Mouse (Mus musculus): ENCODE data around the gene Gsg1. TPM values are rescaled to one million over a fixed set of nuclear protein-coding genes. Genes with fewer than 3 reads are reported as not detected.

Gene Gsg1
- total and polyA plus RNA-seq, 3 experiments, result not detected

DNA sequence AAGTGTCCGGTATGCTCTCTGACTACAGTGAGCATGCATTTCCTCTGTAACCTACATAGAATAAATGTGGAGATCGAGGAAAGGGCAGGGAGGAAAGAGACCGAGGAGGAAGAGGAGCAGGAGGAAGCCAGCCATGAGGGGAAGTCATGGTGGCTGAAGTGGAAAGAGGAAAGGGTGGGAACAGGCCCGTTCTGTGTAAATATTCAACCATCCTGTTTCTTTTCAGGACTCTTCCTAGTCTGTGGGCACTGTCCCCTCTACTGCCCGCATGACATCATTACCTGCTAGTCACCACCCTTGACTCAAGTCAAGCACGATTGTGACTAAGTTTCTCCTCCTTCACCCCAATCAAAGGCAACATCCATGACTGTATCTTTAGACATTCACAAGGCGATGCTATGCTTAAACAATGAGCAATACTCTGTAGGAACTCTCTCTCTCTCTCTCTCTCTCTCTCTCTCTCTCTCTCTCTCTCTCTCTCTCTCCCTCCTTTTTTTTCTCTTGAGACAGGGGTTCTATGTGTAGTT is 44.9 kb upstream of the Gsg1 start:
- H3K27me3 ChIP-seq (ENCODE audit: control insufficient read depth in 1 of 2, insufficient read depth in 2 of 2, low read length in 2 of 2), result no peaks in the 10 kb centered on the region
- H3K4me3 ChIP-seq (ENCODE audit: control insufficient read depth in 1 of 2, insufficient read depth in 1 of 2, low read depth in 2 of 2, low read length in 2 of 2), result no peak overlapping the region
- no peak for DNase-seq (ENCODE audit: low read depth, low spot score)
- H3K9ac ChIP-seq (ENCODE audit: control insufficient read depth, low read depth, low read length, poor library complexity, severe bottlenecking), result no peak overlapping the region
- peaks cover 0 to 6% of the 10 kb centered on the region in 2 experiments; a peak in 1 of 4 replicates for H3K4me1 ChIP-seq (ENCODE audit: control insufficient read depth in 1 of 2, insufficient read depth in 2 of 2, low read length in 2 of 2)
- no peak overlapping the region for H3K27ac ChIP-seq (ENCODE audit: control insufficient read depth, low read depth, low read length)
- TF ChIP-seq MYB (IDR thresholded peaks at IDR 0.05; ENCODE audit: low read depth, low read length) (no peak), EP300 (IDR thresholded peaks at IDR 0.05; ENCODE audit: low read depth in 1 of 2, low read length in 2 of 2) (no peak), HCFC1 (IDR thresholded peaks at IDR 0.05; ENCODE audit: low read depth, low read length) (no peak), ZNF384 (IDR thresholded peaks at IDR 0.05; ENCODE audit: low read depth, low read length) (no peak), RCOR1 (IDR thresholded peaks at IDR 0.05; ENCODE audit: low read depth, low read length) (no peak), MAZ (IDR thresholded peaks at IDR 0.05; ENCODE audit: low read depth, low read length) (no peak), UBTF (IDR thresholded peaks at IDR 0.05; ENCODE audit: borderline replicate concordance, insufficient read depth, low read depth, low read length) (no peak), NELFE (IDR thresholded peaks at IDR 0.05; ENCODE audit: low read depth, low read length) (no peak), ELF1 (IDR thresholded peaks at IDR 0.05; ENCODE audit: low read depth, low read length) (no peak), USF2 (IDR thresholded peaks at IDR 0.05; ENCODE audit: borderline replicate concordance in 1 of 2, insufficient read depth in 1 of 2, low read depth in 1 of 2, low read length in 2 of 2) (no peak), ZKSCAN1 (IDR thresholded peaks at IDR 0.05; ENCODE audit: low read depth, low read length) (no peak), NRF1 (IDR thresholded peaks at IDR 0.05; ENCODE audit: insufficient read depth, low read depth, low read length, poor library complexity, severe bottlenecking) (no peak), MAFK (IDR thresholded peaks at IDR 0.05; ENCODE audit: borderline replicate concordance, low read depth, low read length) (no peak), TCF12 (IDR thresholded peaks at IDR 0.05; ENCODE audit: low read depth, low read length) (no peak), MAX (IDR thresholded peaks at IDR 0.05; ENCODE audit: low read length) (no peak)
- H3K9me3 ChIP-seq (replicated peaks; ENCODE audit: insufficient read depth, low read length), result no peaks in the 10 kb centered on the region
- H3K36me3 ChIP-seq (ENCODE audit: control insufficient read depth in 1 of 2, insufficient read depth in 2 of 2, low read length in 2 of 2), result peaks cover 0 to 4% of the 10 kb centered on the region in 2 experiments; a peak in 1 of 4 replicates
- H3K79me2 ChIP-seq (ENCODE audit: control insufficient read depth, insufficient read depth, low read length, poor library complexity), result no peaks in the 10 kb centered on the region; the same call in 1 of the 2 replicates

DNA sequence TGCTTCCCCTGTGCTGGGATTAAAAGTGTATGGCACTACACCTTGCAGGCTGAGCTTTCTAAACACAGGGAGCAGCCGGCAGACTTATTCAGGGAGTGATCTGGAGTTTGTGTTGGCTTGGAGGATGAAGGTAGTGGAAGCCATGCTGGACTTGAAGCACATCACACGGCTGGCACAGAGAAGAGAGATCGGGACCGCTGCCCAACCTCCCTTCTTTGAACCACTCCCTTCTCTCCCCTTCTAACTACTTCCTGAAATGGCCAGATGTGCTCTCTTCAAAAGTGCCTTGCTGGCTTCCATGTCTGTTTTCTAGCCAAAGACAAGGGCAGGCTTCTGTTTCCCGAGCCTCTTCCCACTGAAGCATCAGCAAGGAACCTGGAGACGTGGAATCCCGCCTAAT is 43.4 kb upstream of the Gsg1 start:
- no peaks in the 10 kb centered on the region; the same call in 1 of the 2 replicates for H3K79me2 ChIP-seq (ENCODE audit: control insufficient read depth, insufficient read depth, low read length, poor library complexity)
- no peak overlapping the region for H3K27ac ChIP-seq (ENCODE audit: control insufficient read depth, low read depth, low read length)
- no peaks in the 10 kb centered on the region for H3K9me3 ChIP-seq (replicated peaks; ENCODE audit: insufficient read depth, low read length)
- TF ChIP-seq MEF2A (IDR thresholded peaks at IDR 0.05; ENCODE audit: extremely low read depth, insufficient replicate concordance, low read depth, low read length, poor library complexity, severe bottlenecking), result no peak
- TF ChIP-seq RCOR1 (IDR thresholded peaks at IDR 0.05; ENCODE audit: low read depth, low read length), result no peak
- no peak for TF ChIP-seq SIN3A (IDR thresholded peaks at IDR 0.05; ENCODE audit: low read length)
- no peak for TF ChIP-seq SMC3 (IDR thresholded peaks at IDR 0.05; ENCODE audit: low read depth, low read length)
- no peak for TF ChIP-seq ELF1 (IDR thresholded peaks at IDR 0.05; ENCODE audit: low read depth, low read length)
- TF ChIP-seq KAT2A (conservative IDR thresholded peaks at IDR 0.05; ENCODE audit: low read depth, low read length), result no peak
- no peak for TF ChIP-seq GATA1 (IDR thresholded peaks at IDR 0.05; ENCODE audit: low read depth, low read length)
- no peak for TF ChIP-seq ZMIZ1 (IDR thresholded peaks at IDR 0.05; ENCODE audit: low read depth, low read length)
- TF ChIP-seq JUND (IDR thresholded peaks at IDR 0.05; ENCODE audit: low read depth, low read length), result no peak
- TF ChIP-seq ZC3H11A (IDR thresholded peaks at IDR 0.05; ENCODE audit: low read depth, low read length), result no peak
- TF ChIP-seq E2F4 (IDR thresholded peaks at IDR 0.05; ENCODE audit: borderline replicate concordance, low read depth, low read length), result no peak
- no peak for TF ChIP-seq TCF12 (IDR thresholded peaks at IDR 0.05; ENCODE audit: low read depth, low read length)
- no peak for TF ChIP-seq NRF1 (IDR thresholded peaks at IDR 0.05; ENCODE audit: insufficient read depth, low read depth, low read length, poor library complexity, severe bottlenecking)
- 0 out of 4 replicates have a peak, but pooled peaks cover 0 to under 1% of the 10 kb centered on the region in 2 experiments for H3K27me3 ChIP-seq (ENCODE audit: control insufficient read depth in 1 of 2, insufficient read depth in 2 of 2, low read length in 2 of 2)
- H3K36me3 ChIP-seq (ENCODE audit: control insufficient read depth in 1 of 2, insufficient read depth in 2 of 2, low read length in 2 of 2), result peaks cover 0 to 4% of the 10 kb centered on the region in 2 experiments; a peak in 1 of 4 replicates
- no peak overlapping the region for H3K9ac ChIP-seq (ENCODE audit: control insufficient read depth, low read depth, low read length, poor library complexity, severe bottlenecking)
- peaks cover 0 to 6% of the 10 kb centered on the region in 2 experiments; a peak in 1 of 4 replicates for H3K4me1 ChIP-seq (ENCODE audit: control insufficient read depth in 1 of 2, insufficient read depth in 2 of 2, low read length in 2 of 2)
- no peak overlapping the region for H3K4me3 ChIP-seq (ENCODE audit: control insufficient read depth in 1 of 2, insufficient read depth in 1 of 2, low read depth in 2 of 2, low read length in 2 of 2)
- no peak for DNase-seq (ENCODE audit: low read depth, low spot score)

All from MEL (cell line).